Mouse (Mus musculus): ENCODE measurements around the gene Hist2h2ab.

DNA sequence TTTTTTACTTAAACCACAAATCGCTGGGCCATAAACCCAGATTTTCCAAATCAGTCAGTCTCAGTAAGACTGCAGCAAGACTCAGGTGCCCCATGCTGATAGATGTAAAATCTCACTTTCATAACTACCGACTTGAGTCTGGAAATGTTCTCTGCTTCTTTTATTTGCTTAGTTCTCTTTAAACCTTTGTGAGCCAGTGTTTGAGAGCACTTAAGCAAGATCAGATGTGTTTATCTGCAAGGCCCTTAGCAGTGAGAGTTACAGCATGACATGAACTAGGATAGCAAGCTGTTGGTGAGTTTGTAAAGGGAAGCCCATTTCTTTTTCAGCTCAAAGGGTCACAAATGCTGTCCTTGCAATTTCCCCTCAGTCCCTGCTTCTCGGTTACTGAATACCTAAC lies 37.5 kb downstream of the Hist2h2ab start:
- TF ChIP-seq ZKSCAN1 (IDR thresholded peaks at IDR 0.05; ENCODE audit: borderline replicate concordance, low read depth, low read length), result no peak
- TF ChIP-seq CTCF (conservative IDR thresholded peaks at IDR 0.05 in 1 of 2, IDR thresholded peaks at IDR 0.05 in 1 of 2; ENCODE audit: low read depth in 2 of 2, low read length in 2 of 2), result no peak
- no peak for TF ChIP-seq MAFK (IDR thresholded peaks at IDR 0.05; ENCODE audit: insufficient replicate concordance, low read length)
- no peak for TF ChIP-seq USF1 (IDR thresholded peaks at IDR 0.05; ENCODE audit: low read depth, low read length)

Data from CH12.LX (cell line).